Mouse (Mus musculus) thymus, postnatal 25 days (tissue): ENCODE results near the gene Celf2.

Experiments used
- DNase-seq: peaks from one replicate; pipeline ENCODE4 v3.0.0; 2022

Celf2 gene

DNA sequence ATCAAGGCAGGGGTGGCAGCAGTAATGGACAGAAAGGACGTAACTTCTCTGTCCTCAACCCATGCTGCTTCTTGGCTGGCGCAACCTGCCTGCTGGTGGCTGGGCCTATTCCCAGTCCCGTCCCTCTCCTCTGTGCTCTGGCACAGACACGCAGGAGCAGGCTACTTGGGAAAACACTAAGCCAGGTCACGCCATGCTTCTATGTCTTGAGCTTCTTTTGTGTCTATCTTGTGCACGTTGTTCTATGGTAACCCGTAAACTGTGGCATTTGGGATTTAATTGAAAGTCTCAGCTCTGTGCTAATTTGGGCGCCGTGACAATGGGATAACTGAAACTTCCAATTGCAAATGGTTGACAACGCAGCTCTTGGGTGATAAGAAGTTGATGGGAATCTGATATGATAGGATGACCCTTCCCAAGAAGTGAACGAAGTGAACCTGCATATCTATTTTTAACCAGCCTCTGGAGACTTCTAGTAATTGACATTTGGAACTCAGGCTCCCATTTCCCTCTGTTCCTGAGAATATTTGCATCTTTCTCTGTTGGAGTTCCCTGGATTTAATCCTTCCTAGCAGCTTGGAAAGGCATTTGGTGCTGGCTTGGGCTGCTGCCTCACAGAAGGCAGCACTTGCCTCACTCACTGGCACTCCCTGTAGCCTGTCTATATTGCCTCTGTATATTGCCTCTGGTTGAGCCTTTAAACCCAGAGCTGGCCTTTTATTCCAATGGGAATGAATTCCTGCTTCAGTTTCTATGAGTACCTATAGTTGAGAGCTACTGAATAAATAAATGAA is 335.9 kb downstream of the Celf2 start:
- DNase-seq, result no peak

DNA sequence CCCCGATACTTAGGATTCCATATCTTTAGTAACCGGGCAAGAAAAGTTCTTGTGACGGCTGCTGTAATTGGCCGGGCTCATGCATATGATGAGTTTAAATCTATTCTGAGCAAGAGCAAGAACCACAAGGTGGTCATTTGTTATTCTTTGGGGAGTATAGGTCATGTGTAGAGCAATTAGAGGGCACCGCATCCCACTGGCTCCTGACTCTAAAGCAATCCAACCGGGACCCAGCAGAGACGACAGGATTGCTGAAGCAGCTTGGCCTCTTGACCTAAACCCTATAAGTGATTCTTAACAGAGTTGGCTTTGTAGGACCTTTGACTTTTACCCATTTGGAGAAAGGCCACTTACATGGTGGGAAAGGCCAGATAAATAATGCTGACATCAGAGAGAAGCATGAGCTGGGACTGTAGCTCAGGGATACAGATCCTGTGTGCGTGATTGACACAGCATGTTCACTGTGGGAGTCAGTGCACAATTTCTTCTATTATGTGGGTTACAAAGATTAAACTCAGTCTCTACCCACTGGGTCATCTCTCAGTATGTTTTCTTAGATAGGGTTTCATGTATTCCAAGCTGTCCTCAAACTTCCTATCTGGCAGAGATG is 338.2 kb downstream of the Celf2 start:
- no peak for DNase-seq

DNA sequence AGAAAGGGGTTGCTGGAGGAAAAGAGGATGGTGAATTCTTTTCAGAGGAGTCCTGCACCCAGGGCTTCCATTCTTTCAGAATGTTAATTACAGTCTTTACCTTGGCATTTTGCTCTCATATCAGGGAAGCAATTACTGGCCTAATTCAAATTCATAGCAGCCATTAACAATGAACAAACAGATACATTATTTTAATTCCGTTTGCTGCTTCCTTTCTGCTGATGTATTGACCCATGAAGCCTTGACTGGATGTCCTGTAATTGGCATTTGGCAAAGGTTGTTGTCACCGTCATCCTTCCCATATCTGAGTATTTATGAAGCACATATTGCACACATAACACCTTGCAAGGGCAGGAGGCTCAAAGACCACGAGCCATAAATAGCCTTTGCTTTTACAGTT is 343.6 kb downstream of the Celf2 start:
- DNase-seq, result no peak

DNA sequence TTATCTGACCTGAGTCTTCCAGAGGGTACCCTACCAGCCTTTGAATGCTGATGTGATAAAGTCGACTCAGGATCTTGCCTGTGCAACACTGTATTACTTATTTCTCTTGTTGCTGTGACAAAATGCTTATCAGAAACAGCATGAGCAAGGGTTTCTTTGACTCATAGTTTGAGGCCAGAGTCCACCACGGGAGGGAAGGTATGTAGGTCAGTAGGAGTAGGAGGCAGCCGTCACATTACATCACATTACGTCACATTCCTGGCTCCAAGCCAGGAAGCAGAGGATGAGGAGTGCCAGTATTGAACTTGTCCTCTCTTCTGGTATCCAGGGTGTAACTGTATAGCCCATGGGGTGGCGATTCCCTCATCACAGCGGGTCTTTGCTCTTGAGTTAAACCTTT is 349.3 kb downstream of the Celf2 start:
- DNase-seq, result no peak

DNA sequence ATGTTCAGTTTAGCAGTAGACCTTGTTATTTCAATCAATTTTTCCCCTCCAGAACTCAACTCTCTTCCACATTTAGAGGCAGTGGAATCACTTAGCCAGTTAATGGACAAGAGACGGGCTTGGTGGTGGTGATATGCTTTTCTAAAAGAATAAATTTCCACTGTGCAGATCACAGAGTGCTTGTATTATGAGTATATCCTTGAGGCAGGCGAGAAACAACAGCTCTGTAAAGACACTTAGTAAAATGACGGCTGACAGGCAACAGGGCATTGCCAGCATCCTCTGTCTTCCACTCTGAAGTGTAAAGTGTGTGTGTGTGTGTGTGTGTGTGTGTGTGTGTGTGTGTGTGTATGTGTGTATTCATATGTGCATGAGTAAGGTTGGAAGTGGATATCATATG is 362.1 kb downstream of the Celf2 start:
- no peak for DNase-seq

DNA sequence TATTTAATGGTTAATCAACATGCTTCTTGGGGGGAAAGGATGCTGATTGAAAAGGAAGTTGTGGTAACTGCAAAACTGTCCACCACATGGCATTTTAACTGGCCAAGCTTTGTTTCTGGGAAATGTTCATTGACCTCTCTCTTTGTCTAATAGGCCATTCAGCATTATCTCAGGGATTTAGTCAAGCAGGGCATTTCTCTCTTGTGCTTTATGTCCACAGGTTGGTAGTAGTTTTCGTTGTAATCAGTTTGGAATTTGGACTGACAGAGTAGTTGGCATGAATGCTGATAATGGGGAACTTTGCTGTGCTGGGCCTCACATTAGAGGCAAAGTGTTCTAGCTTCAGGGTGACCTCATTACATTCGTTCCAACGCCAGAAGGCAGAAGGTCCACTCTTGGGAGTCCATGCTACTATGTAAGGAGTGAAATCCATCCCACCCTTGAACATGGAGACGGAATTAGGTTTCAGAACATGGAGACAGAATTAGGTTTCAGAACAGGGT is 363.8 kb downstream of the Celf2 start:
- no peak for DNase-seq

DNA sequence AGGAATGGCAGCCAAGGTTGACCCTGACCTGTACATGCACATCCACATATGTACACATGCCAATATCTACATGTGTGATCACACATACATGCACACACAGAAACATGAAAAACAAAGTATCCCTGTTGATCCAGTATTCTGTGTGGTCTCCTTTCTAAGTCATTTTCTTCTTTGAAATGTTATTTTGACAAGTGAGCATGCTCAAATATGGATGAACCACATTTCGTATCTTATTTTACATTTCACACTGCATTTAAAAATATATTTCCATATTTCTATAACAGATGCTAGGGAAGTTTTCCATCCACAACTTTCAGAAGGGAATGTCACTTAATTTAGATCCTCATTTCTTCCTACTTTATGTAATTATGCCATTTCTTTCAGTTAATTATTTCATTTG is 364.5 kb downstream of the Celf2 start:
- DNase-seq, result no peak

DNA sequence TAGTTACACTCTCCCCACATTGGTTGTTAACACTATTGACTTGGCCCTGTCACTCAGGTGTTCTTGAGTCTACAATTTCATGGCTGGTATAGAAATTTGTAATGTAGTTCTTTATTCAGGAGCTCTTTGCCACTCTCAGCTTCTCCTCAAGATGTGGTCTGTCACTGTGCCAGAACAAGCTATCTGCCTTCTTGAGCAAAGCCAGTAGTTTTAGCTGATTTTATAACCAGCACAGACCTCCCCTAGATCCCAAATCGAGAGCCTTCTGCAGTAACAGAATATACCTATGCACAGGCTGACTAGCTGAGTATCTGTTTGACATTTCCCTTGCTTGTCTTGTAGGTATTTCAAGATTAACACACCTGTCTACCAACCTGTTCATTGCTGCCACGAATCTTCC is 386.0 kb downstream of the Celf2 start:
- DNase-seq, result no peak

DNA sequence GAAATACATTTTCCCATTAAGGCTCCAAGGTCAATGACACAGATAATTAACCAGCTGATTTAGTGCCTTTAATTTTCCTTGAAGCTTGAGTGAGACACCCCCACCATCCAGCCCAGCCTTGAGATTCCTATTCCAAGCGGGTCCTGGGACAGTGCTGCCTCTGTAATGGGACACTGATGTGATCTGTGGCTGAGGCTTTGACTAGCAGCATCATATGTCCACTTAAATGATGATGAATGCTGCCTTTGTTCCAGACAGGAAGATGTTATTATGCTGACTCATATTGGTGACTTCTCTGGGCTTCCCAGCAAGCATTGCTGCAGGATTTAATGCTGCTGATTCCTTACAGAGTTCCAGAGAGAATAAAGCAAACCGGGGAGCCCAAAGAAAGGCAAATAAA is 393.6 kb downstream of the Celf2 start:
- DNase-seq, result no peak

DNA sequence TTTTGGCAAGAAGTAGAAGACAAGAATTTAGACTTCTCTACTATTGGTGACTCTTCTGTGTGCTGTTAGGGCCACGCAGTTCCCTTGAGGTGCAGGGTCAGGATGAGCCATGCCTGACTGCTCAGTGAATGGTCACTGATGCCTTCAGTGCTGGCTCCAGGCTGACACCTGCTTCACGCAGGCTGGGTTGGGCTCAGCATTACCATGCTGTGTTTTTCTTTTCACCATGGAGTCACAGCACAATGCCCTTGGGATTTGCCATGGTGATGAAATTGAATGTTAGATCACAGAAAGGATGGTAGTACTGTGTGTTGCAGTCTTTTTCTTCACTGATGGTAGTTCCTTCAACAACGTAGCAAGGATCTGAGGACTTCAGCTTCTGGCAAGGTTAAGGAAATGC is 394.2 kb downstream of the Celf2 start:
- no peak for DNase-seq

DNA sequence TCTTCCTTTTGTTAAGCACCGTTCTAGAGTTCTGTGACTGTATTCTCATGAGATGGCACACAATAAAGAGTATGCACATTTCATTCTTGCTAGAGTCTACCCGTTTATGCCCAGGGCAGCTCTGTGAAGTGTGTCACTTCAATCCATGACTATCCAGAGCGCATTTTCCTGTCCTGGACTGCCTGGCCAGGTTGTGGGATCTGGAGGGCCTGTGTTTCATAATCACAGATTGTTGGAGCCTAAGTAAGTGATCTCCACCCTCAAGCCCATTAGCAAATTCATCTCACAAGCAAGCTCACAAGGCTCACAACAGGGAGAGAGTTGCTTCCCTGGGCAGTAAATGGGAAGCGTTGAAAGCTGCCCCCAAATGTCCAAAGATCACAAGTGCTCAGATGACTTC is 395.6 kb downstream of the Celf2 start:
- DNase-seq, result no peak

DNA sequence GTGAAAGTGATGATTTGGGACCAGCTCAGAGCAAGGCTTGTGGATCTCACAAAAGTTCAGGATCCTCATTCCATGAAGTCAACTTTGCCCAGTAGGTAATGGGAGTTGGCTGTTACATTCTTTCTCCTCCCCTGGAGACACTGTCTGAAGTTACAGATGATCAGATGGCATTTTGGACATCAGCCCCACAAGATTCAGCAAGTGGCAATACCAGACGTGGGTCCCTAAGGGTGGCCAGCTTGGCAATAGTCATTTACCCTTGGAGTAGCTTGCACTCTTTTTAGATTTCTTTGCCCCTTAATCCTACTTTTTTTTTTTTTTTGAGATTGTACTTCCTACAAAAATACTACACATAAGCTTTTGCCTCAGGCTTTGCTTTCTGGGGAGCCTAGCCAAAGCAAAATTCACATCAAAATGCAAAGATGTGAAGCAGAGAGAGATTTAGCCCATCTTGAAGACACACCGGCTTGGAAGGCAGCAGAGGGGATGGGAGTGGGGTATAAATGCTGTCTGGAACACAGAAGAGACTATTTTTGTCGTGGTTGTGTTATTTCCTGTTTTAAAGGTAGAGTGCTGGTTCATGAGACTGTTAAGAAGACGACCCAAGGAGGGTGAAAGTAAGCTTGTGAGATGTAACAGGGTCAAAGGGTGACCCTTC is 397.1 kb downstream of the Celf2 start:
- no peak for DNase-seq

DNA sequence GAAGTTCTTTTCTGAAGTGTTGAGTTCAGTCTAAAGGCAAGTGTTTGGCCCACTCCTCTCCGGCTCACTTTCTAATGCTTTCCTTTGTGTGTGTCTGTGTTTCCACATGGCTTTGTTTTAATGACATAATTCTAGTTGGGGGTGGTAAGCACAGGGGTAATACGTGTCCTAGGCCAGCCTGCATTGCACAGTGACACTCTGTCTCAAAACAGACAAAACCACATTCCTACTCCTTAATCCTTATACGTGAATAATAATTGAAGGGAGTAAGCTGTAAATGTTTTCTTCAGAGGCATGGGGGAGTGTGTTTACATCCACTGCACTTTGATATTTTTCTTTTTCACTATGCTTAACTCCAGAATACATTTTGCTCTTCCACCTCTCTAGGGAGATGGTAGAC is 415.9 kb downstream of the Celf2 start:
- DNase-seq, result no peak

DNA sequence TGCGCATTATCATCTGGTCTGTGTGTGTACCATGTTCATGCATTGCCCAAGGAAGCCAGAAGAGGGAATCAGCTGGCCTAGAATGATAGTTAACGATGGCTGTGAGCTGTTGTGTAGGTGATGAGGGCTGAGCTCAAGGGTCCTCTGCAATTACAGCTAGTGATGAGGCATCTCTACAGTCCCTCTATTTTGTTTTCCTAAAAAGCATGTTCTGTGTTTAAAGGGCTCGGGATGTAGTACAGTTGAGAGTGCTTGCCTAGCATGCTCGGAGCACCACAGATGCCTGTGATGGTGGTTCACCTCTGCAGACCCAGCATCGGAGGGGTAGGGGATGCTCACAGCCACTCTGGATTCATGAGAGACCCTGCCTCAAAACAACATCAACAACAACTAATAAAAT is 416.7 kb downstream of the Celf2 start:
- DNase-seq, result no peak

DNA sequence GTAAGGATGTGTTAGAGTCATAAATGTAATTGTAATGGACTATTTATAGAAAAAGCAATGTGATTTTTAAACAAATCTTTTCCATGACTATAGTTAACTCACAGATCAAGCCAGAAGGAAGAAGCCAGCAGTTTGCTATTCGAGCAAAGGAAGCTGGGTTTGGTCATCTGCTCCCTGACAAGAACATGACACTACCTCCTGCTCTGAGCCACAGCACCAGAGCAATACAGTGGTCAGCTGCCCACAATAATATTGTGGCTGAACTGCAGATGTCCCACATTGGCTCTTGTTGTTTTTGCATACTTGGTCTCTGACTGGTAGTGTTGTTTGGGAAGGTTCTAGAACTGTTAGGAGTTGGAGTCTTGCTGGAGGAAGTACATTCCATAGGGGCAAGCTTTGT is 418.9 kb downstream of the Celf2 start:
- DNase-seq, result no peak

DNA sequence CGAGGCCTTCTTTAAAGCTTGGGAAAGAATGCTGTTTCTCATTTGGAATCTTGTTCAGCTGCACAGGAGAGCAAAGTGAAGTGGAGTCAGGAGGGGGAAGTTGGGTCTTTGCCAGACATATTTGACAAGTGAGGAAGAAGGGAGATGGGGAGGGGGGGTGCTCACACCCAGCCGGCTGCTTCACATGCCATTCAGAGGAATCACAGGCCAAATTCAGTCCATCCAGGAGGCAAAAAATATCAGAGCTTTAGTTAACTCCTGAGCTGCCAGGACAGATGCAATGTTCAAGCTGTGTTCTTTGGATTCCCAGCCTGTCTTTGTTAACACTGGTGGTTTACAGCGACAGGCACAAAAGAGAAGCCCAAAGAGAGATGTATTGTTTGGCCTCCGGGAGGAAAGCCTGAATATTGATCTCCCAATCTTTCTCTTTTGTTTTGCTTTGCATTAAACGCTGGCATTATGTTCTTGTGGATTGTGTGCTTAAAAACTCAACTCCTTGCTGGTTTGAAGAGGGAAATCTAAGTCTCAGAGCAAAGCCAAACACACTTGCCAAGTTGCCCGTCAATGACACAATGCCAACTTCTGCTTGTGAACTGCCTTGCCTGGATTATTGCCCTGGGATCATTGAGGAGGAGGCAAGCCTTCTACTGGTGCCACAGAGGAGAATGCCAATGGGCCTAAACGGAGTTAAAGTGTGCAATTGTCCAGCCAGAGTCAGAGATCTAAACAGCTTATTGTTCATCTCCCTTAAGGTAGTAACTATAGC is 420.1 kb downstream of the Celf2 start:
- no peak for DNase-seq

DNA sequence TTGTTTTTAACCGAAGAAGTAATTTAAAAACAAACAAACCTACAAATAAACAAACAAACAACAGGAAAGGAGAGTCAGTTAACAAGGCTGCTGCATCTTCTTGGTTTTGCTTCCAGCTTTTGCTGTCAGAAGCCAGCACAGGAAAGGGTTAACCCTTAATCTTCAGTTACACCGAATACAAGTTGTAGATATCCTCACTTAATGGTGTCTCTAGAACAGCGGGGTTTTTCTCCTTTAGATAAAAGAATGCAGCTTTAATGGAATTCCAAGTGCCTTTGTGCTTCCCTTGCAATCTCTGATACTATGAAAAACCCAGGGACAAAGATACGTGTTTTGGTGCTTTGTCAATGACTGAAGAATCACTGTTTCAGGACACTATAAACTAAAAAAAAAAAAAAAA is 420.8 kb downstream of the Celf2 start:
- DNase-seq, result no peak

DNA sequence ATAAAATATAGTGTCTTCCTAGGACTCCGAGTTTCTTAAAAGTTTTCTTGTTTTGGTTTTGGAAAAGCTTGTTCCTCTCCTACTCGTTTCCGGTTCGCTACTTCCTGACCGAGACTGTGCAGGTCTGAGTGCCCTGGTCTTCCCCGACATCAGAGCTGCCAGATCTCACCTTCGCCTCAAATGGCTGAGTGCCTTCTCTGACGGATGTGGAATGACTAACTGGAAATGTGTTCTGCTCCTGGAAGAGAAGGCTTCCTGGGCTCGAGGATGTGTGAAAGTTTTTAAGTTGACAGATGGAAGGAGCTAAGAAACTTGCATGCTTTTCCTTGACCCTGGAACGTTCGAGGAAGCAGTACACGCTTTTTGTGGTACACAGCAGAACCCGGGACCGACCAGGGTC is 421.9 kb downstream of the Celf2 start:
- no peak for DNase-seq

DNA sequence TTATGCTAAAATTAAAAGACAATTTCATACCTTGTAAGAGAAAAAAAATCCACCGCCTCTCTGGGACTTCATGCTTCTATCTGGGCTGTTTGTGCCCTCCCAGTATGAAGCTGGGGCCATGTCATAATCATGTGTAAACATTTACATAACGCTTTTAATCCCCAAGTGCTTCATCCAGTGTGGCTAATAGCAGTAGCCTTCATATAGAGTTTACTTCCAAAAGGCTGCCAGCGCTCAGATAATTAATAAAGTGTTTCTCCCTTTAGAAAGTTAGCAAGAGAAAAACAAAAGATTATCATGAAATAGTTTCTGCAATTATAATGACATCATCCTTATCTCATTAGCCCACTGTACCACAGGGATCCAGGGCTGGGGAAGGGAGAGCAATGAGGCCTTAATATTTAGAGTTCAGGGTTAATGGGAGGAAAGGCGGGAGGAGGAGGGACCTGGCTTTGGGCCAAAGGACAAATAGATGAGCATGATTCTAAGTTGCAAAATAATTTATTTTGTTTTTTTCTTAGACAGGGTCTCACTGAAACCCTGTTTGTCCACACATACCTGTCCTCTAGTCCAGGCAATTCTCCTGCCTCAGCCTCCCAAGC is 425.8 kb downstream of the Celf2 start:
- no peak for DNase-seq

DNA sequence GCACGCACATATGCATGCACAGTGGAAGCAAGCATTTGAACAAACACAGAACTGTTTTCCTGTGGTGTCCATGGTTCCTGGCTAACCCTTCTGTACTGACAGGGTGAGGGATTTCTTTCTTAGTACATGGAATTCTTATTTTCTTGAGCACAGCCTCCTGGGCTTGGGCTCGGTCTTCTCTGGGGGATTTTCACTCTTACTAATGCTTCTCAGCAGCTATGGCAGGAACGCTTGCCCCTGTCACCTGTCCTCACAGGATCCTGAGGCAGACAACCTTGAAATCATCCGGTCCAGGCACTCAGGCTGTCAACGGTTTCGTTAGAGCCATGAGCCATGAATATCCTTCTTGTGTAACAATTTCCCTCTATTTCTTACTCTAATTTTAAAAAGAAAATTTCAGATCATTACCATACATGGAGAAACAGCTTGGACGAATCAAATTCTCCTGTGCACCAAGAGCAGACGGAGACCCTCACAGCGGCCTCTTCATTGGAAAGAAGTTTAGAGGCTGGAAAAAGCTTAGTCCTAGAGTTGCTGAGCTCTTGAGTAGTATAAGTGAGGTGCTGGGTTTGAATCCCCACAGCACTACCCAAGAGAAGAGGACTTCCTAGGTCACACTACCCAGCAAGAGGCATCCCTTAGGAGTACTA is 426.9 kb downstream of the Celf2 start:
- DNase-seq, result no peak

DNA sequence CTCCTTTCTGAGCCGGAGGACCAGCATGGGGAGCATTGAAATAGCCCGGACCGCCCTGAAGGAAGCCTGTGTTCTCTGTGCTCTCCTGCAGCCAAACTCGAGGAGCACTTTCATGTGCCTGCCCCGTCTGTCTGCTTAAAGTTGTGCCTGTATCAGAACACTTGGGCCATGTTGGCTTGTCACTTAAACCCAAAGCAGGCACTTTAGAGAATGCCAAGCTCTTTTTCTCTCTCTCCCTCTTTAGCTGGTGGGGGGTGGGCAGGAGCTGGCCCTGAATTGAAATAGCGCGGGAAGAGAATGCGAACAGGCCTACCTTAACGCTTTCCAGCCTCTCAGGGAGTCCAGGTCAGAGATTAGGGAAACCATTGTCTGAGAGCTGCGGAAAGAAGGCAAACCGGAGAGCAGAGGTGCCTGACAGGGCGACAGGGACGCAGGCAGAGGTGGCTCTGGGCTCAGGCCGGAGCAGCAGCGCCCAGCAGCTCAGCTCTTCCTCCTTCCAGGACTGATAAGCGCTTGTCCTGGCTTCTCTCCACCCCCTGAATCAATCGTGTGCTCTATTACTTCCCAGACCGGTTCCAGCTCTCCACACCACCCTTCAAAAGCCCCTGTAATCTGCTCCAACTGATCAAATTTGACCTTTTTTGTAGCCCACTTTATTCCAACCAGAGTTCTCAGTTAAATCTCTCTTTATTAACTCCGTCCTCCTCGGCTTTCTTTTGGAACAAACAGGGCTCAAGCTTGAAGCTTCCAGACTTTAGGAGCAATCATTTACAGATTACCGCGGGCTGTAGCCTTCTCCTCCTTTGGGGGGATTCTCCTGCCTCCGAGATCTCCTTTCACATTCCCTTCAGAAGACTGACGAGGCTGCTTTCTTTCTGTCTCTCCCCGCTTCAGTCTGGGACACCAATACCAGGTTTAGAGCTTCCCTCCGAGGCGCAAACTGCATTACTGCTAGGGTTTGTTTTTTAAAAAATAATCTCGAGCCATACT is 428.3 kb downstream of the Celf2 start:
- DNase-seq, result no peak
